Comparison of ENCODE assay signal across 8 mouse cellular contexts in the genomic region with DNA sequence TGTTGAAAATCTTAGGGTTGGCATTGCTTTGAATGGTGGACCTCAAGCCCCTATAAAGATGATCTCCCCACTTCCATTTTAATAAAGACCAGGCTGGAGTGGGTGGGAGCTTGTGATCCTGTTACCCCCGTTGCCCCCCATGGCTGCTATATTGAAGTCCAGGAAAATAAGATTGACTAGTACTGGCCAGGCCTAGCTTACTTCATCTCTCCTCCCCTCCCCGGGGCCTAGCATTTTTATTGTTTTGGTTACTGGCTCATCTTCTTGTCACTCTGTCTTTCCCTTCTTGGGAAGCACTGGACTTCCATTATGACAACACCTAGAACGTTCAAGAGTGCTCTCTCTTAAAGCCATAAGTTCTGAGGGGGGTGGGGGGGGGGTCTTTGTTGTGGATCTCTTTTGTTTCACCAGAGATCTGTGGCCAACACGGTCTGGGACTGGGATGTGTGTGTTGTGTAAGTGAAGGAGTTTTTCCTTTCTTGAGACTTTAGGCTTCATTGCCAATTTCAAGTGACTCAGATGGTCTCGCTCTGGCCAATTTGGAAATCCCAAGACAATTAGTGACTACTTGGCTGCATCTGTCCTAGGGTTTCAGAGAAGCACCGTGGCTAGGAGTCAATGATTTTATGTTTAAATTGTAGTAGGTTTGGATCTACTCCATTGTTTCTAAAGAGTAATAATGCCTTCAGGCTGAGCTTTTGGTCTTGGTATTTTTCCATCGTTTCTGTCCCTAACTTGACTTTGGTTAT. TPM values are rescaled to one million over a fixed set of nuclear protein-coding genes. Genes with fewer than 3 reads are reported as not detected.
DNase-seq lines count a peak whose midpoint lies in the region; ATAC-seq and TF ChIP-seq lines count a peak whose summit lies in the region.

No protein-coding gene starts in this region.

- WGBS in embryonic facial prominence, embryonic 15.5 days: 12% methylated on average over 7 of the region's 7 CpGs
- WGBS in hindbrain, embryonic 10.5 days: 32% methylated on average over 7 of the region's 7 CpGs
- 25% methylated on average over 7 of the region's 7 CpGs for WGBS in liver, embryonic 14.5 days (ENCODE audit: insufficient replicate concordance)
- WGBS in neural tube, embryonic 15.5 days: 12% methylated on average over 7 of the region's 7 CpGs

- H3K27me3 ChIP-seq in embryonic facial prominence, embryonic 15.5 days: no peaks in the 10 kb centered on the region
- H3K27me3 ChIP-seq in hindbrain, embryonic 10.5 days (ENCODE audit: insufficient read depth, poor library complexity, severe bottlenecking): no peaks in the 10 kb centered on the region
- H3K27me3 ChIP-seq in liver, embryonic 14.5 days (ENCODE audit: control insufficient read depth, insufficient read depth, low read length): no peaks in the 10 kb centered on the region
- H3K27me3 ChIP-seq in neural tube, embryonic 15.5 days (replicated peaks): no peaks in the 10 kb centered on the region

- no peaks in the 10 kb centered on the region for H3K9me3 ChIP-seq in embryonic facial prominence, embryonic 15.5 days (replicated peaks)
- H3K9me3 ChIP-seq in hindbrain, embryonic 10.5 days: no peaks in the 10 kb centered on the region
- no peaks in the 10 kb centered on the region for H3K9me3 ChIP-seq in liver, embryonic 14.5 days (ENCODE audit: control insufficient read depth, low read length)
- H3K9me3 ChIP-seq in neural tube, embryonic 15.5 days (replicated peaks): no peaks in the 10 kb centered on the region

- H3K4me1 ChIP-seq in embryonic facial prominence, embryonic 15.5 days: peaks cover 20% of the 10 kb centered on the region
- peaks cover 26% of the 10 kb centered on the region for H3K4me1 ChIP-seq in hindbrain, embryonic 10.5 days (replicated peaks)
- H3K4me1 ChIP-seq in liver, embryonic 14.5 days (replicated peaks; ENCODE audit: control insufficient read depth in 2 of 2, insufficient read depth in 2 of 2, low read length in 1 of 2): peaks cover 6 to 19% of the 10 kb centered on the region in 2 experiments; a peak in 3 of 4 replicates
- H3K4me1 ChIP-seq in neural tube, embryonic 15.5 days: peaks cover 37% of the 10 kb centered on the region

- DNase-seq in gastrocnemius, adult 18-20 months (ENCODE audit: low spot score): peak; percentile 54
- DNase-seq in gastrocnemius, postnatal 36 days: no peak
- DNase-seq in Muller cell, postnatal 12 days (ENCODE audit: inconsistent ontology term): peak; percentile 69
- peak; percentile 25 for DNase-seq in hindbrain, embryonic 10.5 days (ENCODE audit: low spot score)
- no peak for DNase-seq in liver, embryonic 14.5 days (ENCODE audit: low read depth in 3 of 3, low spot score in 3 of 3)
- DNase-seq in thymus, postnatal 36 days: no peak

- ATAC-seq in embryonic facial prominence, embryonic 15.5 days (ENCODE audit: insufficient number of reproducible peaks, low FRiP score, low TSS enrichment, low read depth): peak; percentile 17; the same call in 1 of the 2 replicates
- ATAC-seq in liver, embryonic 14.5 days (ENCODE audit: insufficient read depth): no peak
- no peak; the same call in none of the 2 replicates for ATAC-seq in neural tube, embryonic 15.5 days (ENCODE audit: low FRiP score)

- H3K36me3 ChIP-seq in embryonic facial prominence, embryonic 15.5 days: no peaks in the 10 kb centered on the region
- H3K36me3 ChIP-seq in hindbrain, embryonic 10.5 days: no peaks in the 10 kb centered on the region
- H3K36me3 ChIP-seq in liver, embryonic 14.5 days (replicated peaks; ENCODE audit: control insufficient read depth, insufficient read depth, low read depth): no peaks in the 10 kb centered on the region
- H3K36me3 ChIP-seq in neural tube, embryonic 15.5 days: no peaks in the 10 kb centered on the region

- peak overlapping the region; percentile 91 for H3K4me3 ChIP-seq in embryonic facial prominence, embryonic 15.5 days (replicated peaks)
- H3K4me3 ChIP-seq in hindbrain, embryonic 10.5 days: peak overlapping the region; percentile 88
- H3K4me3 ChIP-seq in liver, embryonic 14.5 days (ENCODE audit: insufficient read depth in 1 of 2, low read depth in 2 of 2, low read length in 2 of 2): peak overlapping the region; percentile 70 to 71
- peak overlapping the region; percentile 96 for H3K4me3 ChIP-seq in neural tube, embryonic 15.5 days (replicated peaks)

- peak overlapping the region; percentile 92 for H3K9ac ChIP-seq in embryonic facial prominence, embryonic 15.5 days
- peak overlapping the region; percentile 82 for H3K9ac ChIP-seq in liver, embryonic 14.5 days (replicated peaks)
- peak overlapping the region; percentile 99 for H3K9ac ChIP-seq in neural tube, embryonic 15.5 days (replicated peaks)

- H3K4me2 ChIP-seq in embryonic facial prominence, embryonic 15.5 days (replicated peaks): peak overlapping the region; percentile 66
- H3K4me2 ChIP-seq in liver, embryonic 14.5 days (ENCODE audit: low read depth): peak overlapping the region; percentile 77
- peak overlapping the region; percentile 71 for H3K4me2 ChIP-seq in neural tube, embryonic 15.5 days

- TF ChIP-seq EP300 in liver, embryonic 14.5 days (IDR thresholded peaks at IDR 0.05; ENCODE audit: low read depth): no peak

- no peak for TF ChIP-seq CTCF in liver, embryonic 14.5 days (IDR thresholded peaks at IDR 0.05; ENCODE audit: low read depth)

- intact Hi-C loops in gastrocnemius, postnatal 36 days (cut with DNase I): loop anchor here (10.0 kb wide), 1 partner anchor 45 kb away; no protein-coding TSS in a partner anchor

- peak overlapping the region; percentile 97 for H3K27ac ChIP-seq in embryonic facial prominence, embryonic 15.5 days (replicated peaks)
- H3K27ac ChIP-seq in hindbrain, embryonic 10.5 days: peak overlapping the region; percentile 98
- H3K27ac ChIP-seq in liver, embryonic 14.5 days: no peak overlapping the region; the same call in 1 of the 2 replicates
- peak overlapping the region; percentile 97 for H3K27ac ChIP-seq in neural tube, embryonic 15.5 days (replicated peaks)

RNA-seq across cellular contexts. Expression of a gene that starts 1.0 kb away (rescaled TPM):
- total RNA-seq in gastrocnemius, adult 18-20 months (2021): 100 to 1,000 TPM in 1 of 2 experiments, 10 to 100 TPM in 1; 81.2 to 104 TPM
- total RNA-seq in gastrocnemius, postnatal 36 days (2021): 10 to 100 TPM; 61.8 to 70.7 TPM
- polyA plus RNA-seq in embryonic facial prominence, embryonic 15.5 days (2015; fragmentation: Nextera tagmentation; extraction: Ambion mirVana): 33.4 and 38.1 TPM in 2 replicates
- 50.4 and 56.7 TPM in 2 replicates for polyA plus RNA-seq in hindbrain, embryonic 10.5 days (2016; fragmentation: Nextera tagmentation; extraction: Ambion mirVana)
- 6.1 and 8.5 TPM in 2 replicates for polyA plus RNA-seq in liver, embryonic 14.5 days (2012; rRNA removed)
- 15.9 and 16.7 TPM in 2 replicates for polyA plus RNA-seq in liver, embryonic 14.5 days (2014; fragmentation: Nextera tagmentation; extraction: Ambion mirVana)
- polyA plus RNA-seq in neural tube, embryonic 15.5 days (2015; fragmentation: Nextera tagmentation; extraction: Ambion mirVana): 37.1 and 38.4 TPM in 2 replicates

RNA-seq across cellular contexts. Expression of a gene that starts 19.7 kb away (rescaled TPM):
- not detected for total RNA-seq in gastrocnemius, adult 18-20 months (2021)
- total RNA-seq in gastrocnemius, postnatal 36 days (2021): not detected
- 0.49 TPM in 1 of 2 replicates, not detected in the other for polyA plus RNA-seq in embryonic facial prominence, embryonic 15.5 days (2015; fragmentation: Nextera tagmentation; extraction: Ambion mirVana)
- polyA plus RNA-seq in hindbrain, embryonic 10.5 days (2016; fragmentation: Nextera tagmentation; extraction: Ambion mirVana): 1.8 TPM in 1 of 2 replicates, not detected in the other
- not detected in 2 replicates for polyA plus RNA-seq in liver, embryonic 14.5 days (2012; rRNA removed)
- polyA plus RNA-seq in liver, embryonic 14.5 days (2014; fragmentation: Nextera tagmentation; extraction: Ambion mirVana): not detected in 2 replicates
- 27.0 and 35.1 TPM in 2 replicates for polyA plus RNA-seq in neural tube, embryonic 15.5 days (2015; fragmentation: Nextera tagmentation; extraction: Ambion mirVana)

Comparison
In these comparisons a context has a peak if more than half of its experiments do, and no peak if none do; other contexts are left out.
1. DNase-seq: peak in gastrocnemius, adult 18-20 months (single experiment), Muller cell, postnatal 12 days (single experiment) and hindbrain, embryonic 10.5 days (single experiment); none in gastrocnemius, postnatal 36 days (0 of 2), liver, embryonic 14.5 days (0 of 3) and thymus, postnatal 36 days (0 of 2).
2. RNA of a gene that starts 19.7 kb away (polyA plus RNA-seq): 27.0 to 35.1 TPM in neural tube, embryonic 15.5 days; 1.8 TPM in hindbrain, embryonic 10.5 days, 0.49 TPM in embryonic facial prominence, embryonic 15.5 days and not detected in liver, embryonic 14.5 days; every median in the first group is over 10 times any median in the second.
3. Peak in every context shown above with its lines, with median percentiles within 50 percentile points of each other: H3K4me2 ChIP-seq, H3K4me3 ChIP-seq and H3K9ac ChIP-seq.